Mouse (Mus musculus): ENCODE results near the gene Krt75. TPM values are rescaled to one million over a fixed set of nuclear protein-coding genes. Genes with fewer than 3 reads are reported as not detected.

Krt75 gene
- not detected in 2 replicates for polyA plus RNA-seq (2012; rRNA removed; ENCODE audit: low replicate concordance)

GRCm38 (mm10) chr15:101573796-101574345 lies at the start of gene Krt75:
Krt75 (minus strand) TSS chr15:101573904.

GRCm38 (mm10) chr15:101562850-101563249 lies 10.9 kb downstream of the Krt75 start, which contains the start of gene Krt90:
Krt90 (minus strand) TSS chr15:101562950.

GRCm38 (mm10) chr15:101550567-101550966 lies 23.1 kb downstream of the Krt75 start, which contains the start of gene Krt82:
Krt82 (minus strand) TSS chr15:101550667.

GRCm38 (mm10) chr15:101532720-101533119 lies 41.0 kb downstream of the Krt75 start, which contains the start of gene Krt84:
Krt84 (minus strand) TSS chr15:101532820.

GRCm38 (mm10) chr15:101517161-101517560 lies 56.5 kb downstream of the Krt75 start, which contains the start of gene Gm49425:
Gm49425 (minus strand) TSS chr15:101517261.

Other genes starting within 250 kb of the Krt75 start
- gene Krt80, start 203.7 kb downstream of the Krt75 start, polyA plus RNA-seq (2012; rRNA removed; ENCODE audit: low replicate concordance) = 0.53 and 2.5 TPM in 2 replicates
- gene Krt7, start 162.9 kb downstream of the Krt75 start, polyA plus RNA-seq (2012; rRNA removed; ENCODE audit: low replicate concordance) = 24.5 and 50.1 TPM in 2 replicates
- 0.51 TPM in 1 of 2 replicates, not detected in the other for gene Krt87, start 135.1 kb downstream of the Krt75 start, polyA plus RNA-seq (2012; rRNA removed; ENCODE audit: low replicate concordance)
- 0.28 TPM in 1 of 2 replicates, not detected in the other for gene Krt88, start 126.2 kb downstream of the Krt75 start, polyA plus RNA-seq (2012; rRNA removed; ENCODE audit: low replicate concordance)
- gene Krt81, start 110.2 kb downstream of the Krt75 start, polyA plus RNA-seq (2012; rRNA removed; ENCODE audit: low replicate concordance) = not detected in 2 replicates
- gene Krt86, start 100.4 kb downstream of the Krt75 start, polyA plus RNA-seq (2012; rRNA removed; ENCODE audit: low replicate concordance) = not detected in 2 replicates
- 0.07 TPM in 1 of 2 replicates, not detected in the other for gene Krt83, start 82.4 kb downstream of the Krt75 start, polyA plus RNA-seq (2012; rRNA removed; ENCODE audit: low replicate concordance)
- not detected in 2 replicates for gene Gm49425, start 56.6 kb downstream of the Krt75 start, polyA plus RNA-seq (2012; rRNA removed; ENCODE audit: low replicate concordance)
- gene Krt84, start 41.1 kb downstream of the Krt75 start, polyA plus RNA-seq (2012; rRNA removed; ENCODE audit: low replicate concordance) = not detected in 2 replicates
- gene Krt82, start 23.2 kb downstream of the Krt75 start, polyA plus RNA-seq (2012; rRNA removed; ENCODE audit: low replicate concordance) = not detected in 2 replicates
- not detected in 2 replicates for gene Krt90, start 11.0 kb downstream of the Krt75 start, polyA plus RNA-seq (2012; rRNA removed; ENCODE audit: low replicate concordance)
- gene Gm5414, start 54.3 kb upstream of the Krt75 start, polyA plus RNA-seq (2012; rRNA removed; ENCODE audit: low replicate concordance) = not detected in 2 replicates
- gene Gm5478, start 73.5 kb upstream of the Krt75 start, polyA plus RNA-seq (2012; rRNA removed; ENCODE audit: low replicate concordance) = not detected in 2 replicates
- not detected in 2 replicates for gene Krt6b, start 106.4 kb upstream of the Krt75 start, polyA plus RNA-seq (2012; rRNA removed; ENCODE audit: low replicate concordance)
- not detected in 2 replicates for gene Krt6a, start 120.4 kb upstream of the Krt75 start, polyA plus RNA-seq (2012; rRNA removed; ENCODE audit: low replicate concordance)
- not detected in 2 replicates for gene Krt5, start 139.0 kb upstream of the Krt75 start, polyA plus RNA-seq (2012; rRNA removed; ENCODE audit: low replicate concordance)
- not detected in 2 replicates for gene Krt71, start 169.2 kb upstream of the Krt75 start, polyA plus RNA-seq (2012; rRNA removed; ENCODE audit: low replicate concordance)
- not detected in 2 replicates for gene Krt72, start 212.6 kb upstream of the Krt75 start, polyA plus RNA-seq (2012; rRNA removed; ENCODE audit: low replicate concordance)
- gene Krt73, start 228.4 kb upstream of the Krt75 start, polyA plus RNA-seq (2012; rRNA removed; ENCODE audit: low replicate concordance) = not detected in 2 replicates
- 0.05 TPM in 1 of 2 replicates, not detected in the other for gene Krt2, start 244.3 kb upstream of the Krt75 start, polyA plus RNA-seq (2012; rRNA removed; ENCODE audit: low replicate concordance)